Comparison of ENCODE assay signal across 10 mouse cellular contexts in the genomic region with DNA sequence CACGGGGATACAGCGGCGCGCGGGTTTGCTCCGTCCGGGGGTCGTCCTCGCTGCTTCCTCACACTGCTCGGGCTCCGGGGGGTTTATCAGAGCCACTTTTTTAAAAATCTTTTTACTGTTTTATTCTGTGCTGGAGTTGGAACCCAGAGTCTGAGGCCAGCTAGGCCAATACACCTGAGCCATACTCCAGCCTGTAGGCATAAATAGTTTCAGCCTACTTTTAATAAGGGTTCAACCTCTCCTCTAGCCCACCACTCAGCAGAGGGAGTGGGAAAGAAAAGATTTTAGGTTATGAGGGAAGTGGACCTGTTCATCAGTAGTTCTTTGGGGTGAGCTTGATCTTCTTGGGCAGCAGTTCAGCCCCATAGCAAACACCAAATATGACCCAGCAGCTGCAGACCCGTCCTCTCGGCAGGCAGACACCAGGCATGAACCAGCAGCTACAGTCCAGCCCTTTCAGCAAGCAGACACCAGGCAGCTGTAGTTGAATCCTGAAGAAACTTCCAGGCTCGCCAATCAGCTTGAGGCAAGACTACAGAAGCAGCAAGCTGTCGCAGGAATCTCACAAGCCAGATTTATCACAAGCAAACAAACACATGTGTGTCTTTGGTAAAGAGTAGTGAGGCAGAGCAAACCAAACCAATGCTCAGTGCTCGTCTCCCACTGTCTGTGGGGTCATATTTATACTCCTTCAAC. TPM values are rescaled to one million over a fixed set of nuclear protein-coding genes. Genes with fewer than 3 reads are reported as not detected.
A peak's percentile ranks its signal among the peaks of the same experiment; 100 is the strongest.
DNase-seq lines count a peak whose midpoint lies in the region; ATAC-seq and TF ChIP-seq lines count a peak whose summit lies in the region.
"Had no signal": no experiment of that assay in that cellular context is flagged by ENCODE, and none has a peak within 500 bp of the region (broad histone marks: within the 10 kb centered on the region; RNA-seq: fewer than 3 reads in every experiment).

Gene Gm10282 (minus strand): TSS at position 51 of the 696 bp plus-strand sequence.

- TF ChIP-seq EP300 in ES-Bruce4 (IDR thresholded peaks at IDR 0.05; ENCODE audit: insufficient read depth, low read depth, low read length): no peak

- TF ChIP-seq CTCF in ES-Bruce4 (IDR thresholded peaks at IDR 0.05; ENCODE audit: low read depth, low read length): no peak

- peaks cover 34% of the 10 kb centered on the region for H3K4me1 ChIP-seq in heart, embryonic 13.5 days
- H3K4me1 ChIP-seq in ES-Bruce4 (ENCODE audit: control insufficient read depth, insufficient read depth, low read length): peaks cover 7% of the 10 kb centered on the region
- H3K4me1 ChIP-seq in embryonic facial prominence, embryonic 15.5 days: peaks cover 8% of the 10 kb centered on the region
- H3K4me1 ChIP-seq in limb, embryonic 11.5 days (ENCODE audit: control insufficient read depth, insufficient read depth, low read length): no peaks in the 10 kb centered on the region

- H3K9me3 ChIP-seq in heart, embryonic 13.5 days: no peaks in the 10 kb centered on the region
- H3K9me3 ChIP-seq in ES-Bruce4 (replicated peaks; ENCODE audit: control insufficient read depth, insufficient read depth, low read length, poor library complexity, severe bottlenecking): no peaks in the 10 kb centered on the region
- H3K9me3 ChIP-seq in embryonic facial prominence, embryonic 15.5 days (replicated peaks): no peaks in the 10 kb centered on the region
- H3K9me3 ChIP-seq in limb, embryonic 11.5 days (ENCODE audit: control insufficient read depth, low read length): no peaks in the 10 kb centered on the region

- no peak within 1 kb of the TSS for H3K27ac ChIP-seq in heart, embryonic 13.5 days (replicated peaks)
- H3K27ac ChIP-seq in ES-Bruce4 (ENCODE audit: insufficient read depth, low read length): no peak within 1 kb of the TSS
- no peak within 1 kb of the TSS for H3K27ac ChIP-seq in embryonic facial prominence, embryonic 15.5 days (replicated peaks)
- no peak within 1 kb of the TSS for H3K27ac ChIP-seq in limb, embryonic 11.5 days (replicated peaks; ENCODE audit: low read depth, low read length)

- no peak for TF ChIP-seq POLR2A in ES-Bruce4 (IDR thresholded peaks at IDR 0.05; ENCODE audit: insufficient read depth, low read length)

- DNase-seq in heart, adult 18-20 months: no peak
- no peak for DNase-seq in limb, embryonic 11.5 days (ENCODE audit: low spot score)
- no peak for DNase-seq in embryo, embryonic 10 days (ENCODE audit: low spot score)
- no peak for DNase-seq in urinary bladder, postnatal 36 days (ENCODE audit: low spot score in 2 of 2)
- DNase-seq in B cell, adult 2 months: no peak
- DNase-seq: lung, postnatal 4 days; thymus, adult 18-20 months had no signal

- H3K4me3 ChIP-seq in heart, embryonic 13.5 days: no peak within 1 kb of the TSS
- H3K4me3 ChIP-seq in ES-Bruce4 (ENCODE audit: low read depth, low read length): no peak within 1 kb of the TSS
- H3K4me3 ChIP-seq in embryonic facial prominence, embryonic 15.5 days (replicated peaks): no peak within 1 kb of the TSS
- no peak within 1 kb of the TSS for H3K4me3 ChIP-seq in limb, embryonic 11.5 days (ENCODE audit: low read depth, low read length)

- H3K9ac ChIP-seq in heart, embryonic 13.5 days: no peak within 1 kb of the TSS
- H3K9ac ChIP-seq in ES-Bruce4 (ENCODE audit: low read depth, poor library complexity, severe bottlenecking): peak within 1 kb of the TSS; percentile 4; the same call in 1 of the 2 replicates
- H3K9ac ChIP-seq in embryonic facial prominence, embryonic 15.5 days: no peak within 1 kb of the TSS
- no peak within 1 kb of the TSS for H3K9ac ChIP-seq in limb, embryonic 11.5 days (ENCODE audit: low read length)

- no peaks in the 10 kb centered on the region for H3K27me3 ChIP-seq in heart, embryonic 13.5 days (replicated peaks)
- no peaks in the 10 kb centered on the region for H3K27me3 ChIP-seq in ES-Bruce4 (ENCODE audit: control insufficient read depth, insufficient read depth, low read length, poor library complexity, severe bottlenecking)
- no peaks in the 10 kb centered on the region for H3K27me3 ChIP-seq in embryonic facial prominence, embryonic 15.5 days
- no peaks in the 10 kb centered on the region for H3K27me3 ChIP-seq in limb, embryonic 11.5 days (ENCODE audit: control insufficient read depth, insufficient read depth, low read length)

- H3K4me2 ChIP-seq in heart, embryonic 13.5 days: no peak within 1 kb of the TSS
- H3K4me2 ChIP-seq in embryonic facial prominence, embryonic 15.5 days (replicated peaks): no peak within 1 kb of the TSS
- no peak within 1 kb of the TSS for H3K4me2 ChIP-seq in limb, embryonic 11.5 days (ENCODE audit: low read depth, severe bottlenecking)

- no peak for ATAC-seq in heart, embryonic 13.5 days (ENCODE audit: extremely low read depth, insufficient number of reproducible peaks, low FRiP score, low TSS enrichment)
- ATAC-seq in embryonic facial prominence, embryonic 15.5 days (ENCODE audit: insufficient number of reproducible peaks, low FRiP score, low TSS enrichment, low read depth): no peak
- ATAC-seq in limb, embryonic 11.5 days (ENCODE audit: insufficient number of reproducible peaks, low FRiP score, low TSS enrichment, low read depth): no peak

- no peaks in the 10 kb centered on the region for H3K36me3 ChIP-seq in heart, embryonic 13.5 days
- H3K36me3 ChIP-seq in ES-Bruce4 (ENCODE audit: control insufficient read depth, insufficient read depth, low read length, poor library complexity, severe bottlenecking): no peaks in the 10 kb centered on the region
- no peaks in the 10 kb centered on the region for H3K36me3 ChIP-seq in embryonic facial prominence, embryonic 15.5 days
- H3K36me3 ChIP-seq in limb, embryonic 11.5 days (ENCODE audit: control insufficient read depth, insufficient read depth, low read length): no peaks in the 10 kb centered on the region

- WGBS in heart, embryonic 13.5 days: 60% methylated on average over 16 of the region's 16 CpGs
- 67% methylated on average over 16 of the region's 16 CpGs for WGBS in embryonic facial prominence, embryonic 15.5 days
- 80% methylated on average over 12 of the region's 16 CpGs for WGBS in limb, embryonic 11.5 days

RNA-seq across cellular contexts. Expression of gene Gm10282, which starts in this region (rescaled TPM):
- 15.9 and 19.4 TPM in 2 replicates for polyA plus RNA-seq in heart, embryonic 13.5 days (2015; fragmentation: Nextera tagmentation; extraction: Ambion mirVana)
- total RNA-seq in heart, adult 18-20 months (2021): 1 to 10 TPM; 5.9 to 9.5 TPM
- 2.3 and 4.5 TPM in 2 replicates for polyA plus RNA-seq in ES-Bruce4 (2011; ENCODE audit: insufficient read depth, insufficient read length, low read depth, missing spikeins)
- 22.9 and 33.3 TPM in 2 replicates for polyA plus RNA-seq in embryonic facial prominence, embryonic 15.5 days (2015; fragmentation: Nextera tagmentation; extraction: Ambion mirVana)
- polyA plus RNA-seq in limb, embryonic 11.5 days (2014; fragmentation: Nextera tagmentation; extraction: Ambion mirVana): 36.7 and 36.8 TPM in 2 replicates
